Mouse (Mus musculus): ENCODE measurements around the gene Hp1bp3.

Hp1bp3 gene

DNA sequence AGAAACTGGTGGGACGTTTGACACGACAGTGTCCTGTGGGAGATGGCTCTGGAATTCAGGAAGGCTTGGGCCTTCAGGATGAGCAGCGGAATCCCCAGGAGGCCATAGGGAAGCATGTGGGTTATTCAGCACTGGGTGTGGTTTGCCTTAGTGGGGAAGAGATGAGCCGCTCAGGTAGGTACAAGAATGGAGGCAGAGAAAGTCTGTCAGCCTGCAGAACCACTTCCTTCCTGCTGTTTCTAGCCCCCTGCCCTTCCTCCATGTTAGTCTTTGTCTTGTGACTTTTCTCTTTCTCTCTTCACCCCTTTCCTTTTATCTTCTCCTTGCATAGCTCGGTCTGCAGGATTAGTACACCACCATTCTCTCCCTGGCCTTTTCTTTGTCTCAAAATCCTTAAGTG is 6.3 kb downstream of the Hp1bp3 start:
- DNase-seq (ENCODE audit: low spot score), result no peak

GRCm38 (mm10) chr4:138223623-138224022 is 7.5 kb downstream of the Hp1bp3 start:
- no peak for DNase-seq (ENCODE audit: low spot score)

- DNase-seq (ENCODE audit: low spot score), result no peak
Observed at GRCm38 (mm10) chr4:138246756-138247665, 30.9 kb downstream of the Hp1bp3 start.

DNA sequence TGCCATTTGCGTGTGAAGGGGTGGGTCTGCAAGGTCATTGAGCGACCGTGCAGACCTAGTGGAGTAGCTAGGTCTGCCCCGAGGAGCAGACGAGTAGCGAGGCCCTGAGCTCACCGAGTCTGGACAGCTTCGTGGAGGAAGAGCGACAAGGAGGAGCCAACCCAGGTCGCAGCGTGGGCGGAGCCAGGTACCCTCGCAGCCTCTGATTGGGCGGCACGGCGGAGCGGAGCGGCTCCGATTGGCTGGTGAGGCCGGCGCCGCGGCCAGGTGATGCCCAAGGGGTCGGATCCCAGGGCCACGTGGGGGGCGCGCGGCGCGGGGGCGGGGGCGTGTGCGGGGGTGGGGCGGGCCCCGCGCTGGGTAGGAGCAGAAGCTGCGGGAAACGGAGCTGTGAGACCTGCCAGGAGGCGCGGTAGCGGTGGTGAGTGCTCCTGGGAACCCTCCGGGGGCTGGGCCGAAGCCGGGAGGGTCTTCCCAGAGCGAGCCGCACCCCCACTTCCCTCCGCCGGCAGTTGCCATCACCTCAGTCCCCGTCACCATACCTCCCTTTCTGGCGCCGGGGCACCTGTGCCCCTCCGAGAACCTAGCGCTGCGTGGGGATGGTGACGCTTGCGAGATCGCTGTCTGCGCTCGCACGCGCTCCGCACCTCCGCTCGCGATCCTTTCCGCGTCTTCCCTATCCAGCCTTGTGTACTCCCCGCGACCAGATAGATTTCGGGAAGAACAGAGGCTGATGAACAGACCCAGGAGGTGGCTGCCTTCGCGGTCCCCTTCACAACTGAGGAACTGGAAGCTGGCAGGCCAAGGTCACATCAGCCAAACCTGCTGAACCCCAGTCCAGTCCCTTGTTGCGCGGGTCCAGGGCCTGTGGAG is 34.2 kb downstream of the Hp1bp3 start, which contains the start of the genes Sh2d5 and Kif17:
Gene Sh2d5 (plus strand): TSS at position 316 of the 873 bp plus-strand sequence.
Gene Kif17 (plus strand): TSS at position 348 of the 873 bp plus-strand sequence.
- peak; percentile 84 for DNase-seq (ENCODE audit: low spot score)

- DNase-seq (ENCODE audit: low spot score), result peak; percentile 62
Observed at GRCm38 (mm10) chr4:138251819-138252218, 35.7 kb downstream of the Hp1bp3 start.

GRCm38 (mm10) chr4:138252231-138252630 is 36.1 kb downstream of the Hp1bp3 start:
- no peak for DNase-seq (ENCODE audit: low spot score)

DNA sequence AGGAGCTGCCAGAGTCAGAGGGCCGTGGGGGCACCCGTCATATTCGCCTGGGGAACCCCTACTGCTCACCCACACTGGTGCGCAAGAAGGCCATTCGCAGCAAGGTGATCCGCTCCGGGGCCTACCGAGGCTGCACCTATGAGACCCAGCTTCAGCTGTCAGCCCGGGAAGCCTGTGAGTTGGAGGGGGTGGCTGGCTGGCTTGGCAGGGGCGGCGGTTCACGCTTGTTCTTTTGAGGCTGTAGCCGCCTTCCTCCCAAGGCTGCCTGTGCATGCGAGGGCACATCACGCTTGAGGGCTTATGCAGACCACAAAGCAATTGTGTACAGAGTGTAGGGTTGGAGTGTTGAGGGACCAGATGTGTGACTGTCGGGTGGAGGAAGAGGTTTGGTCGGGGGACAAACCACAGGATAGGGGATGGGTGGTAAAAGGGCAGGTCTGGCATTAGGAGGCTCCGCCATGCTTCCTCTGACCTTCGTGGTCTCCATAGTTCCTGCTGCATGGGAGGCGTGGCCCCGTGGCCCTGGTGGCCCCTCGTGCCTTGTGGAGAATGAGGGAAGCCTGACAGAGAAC is 41.1 kb downstream of the Hp1bp3 start:
- no peak for DNase-seq (ENCODE audit: low spot score)

DNA sequence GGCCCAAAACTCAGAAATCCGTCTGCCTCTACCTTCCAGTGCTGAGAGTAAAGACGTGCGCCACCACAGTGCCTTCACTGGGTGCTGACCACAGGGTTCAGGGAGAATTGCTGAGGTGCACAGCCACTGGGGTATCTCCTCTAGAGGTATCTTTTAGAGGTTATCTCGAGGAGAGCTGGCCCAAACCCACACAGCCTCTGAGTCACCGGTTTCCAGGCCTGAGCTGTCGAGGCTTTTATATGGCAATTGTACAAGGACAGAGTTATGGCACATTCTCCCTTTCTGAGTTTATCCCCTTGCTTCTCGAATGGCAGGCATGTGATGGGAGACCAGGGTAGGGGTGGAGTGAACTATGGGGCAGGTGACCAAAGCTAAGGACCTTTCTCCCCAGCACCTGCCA is 42.6 kb downstream of the Hp1bp3 start:
- DNase-seq (ENCODE audit: low spot score), result no peak

DNA sequence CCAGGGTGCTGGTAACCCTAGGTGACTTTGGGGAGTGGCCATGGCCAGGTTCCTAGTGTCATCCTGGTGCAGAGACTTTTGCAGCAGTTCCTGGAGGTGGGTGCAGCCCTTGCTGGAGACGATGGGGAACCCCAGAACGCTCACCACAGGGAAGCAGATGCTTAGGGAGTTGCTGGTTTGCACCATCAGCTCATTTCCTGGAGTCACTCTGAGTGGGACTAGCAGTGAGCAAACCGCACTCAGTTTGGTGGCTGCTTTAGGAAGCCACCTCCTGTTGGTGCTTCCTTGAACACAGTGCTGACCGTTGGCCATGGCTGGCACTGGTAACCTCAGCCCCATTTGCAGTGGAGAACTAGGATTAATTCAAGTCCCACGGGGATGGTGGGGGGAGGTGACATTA is 43.4 kb downstream of the Hp1bp3 start:
- no peak for DNase-seq (ENCODE audit: low spot score)

DNA sequence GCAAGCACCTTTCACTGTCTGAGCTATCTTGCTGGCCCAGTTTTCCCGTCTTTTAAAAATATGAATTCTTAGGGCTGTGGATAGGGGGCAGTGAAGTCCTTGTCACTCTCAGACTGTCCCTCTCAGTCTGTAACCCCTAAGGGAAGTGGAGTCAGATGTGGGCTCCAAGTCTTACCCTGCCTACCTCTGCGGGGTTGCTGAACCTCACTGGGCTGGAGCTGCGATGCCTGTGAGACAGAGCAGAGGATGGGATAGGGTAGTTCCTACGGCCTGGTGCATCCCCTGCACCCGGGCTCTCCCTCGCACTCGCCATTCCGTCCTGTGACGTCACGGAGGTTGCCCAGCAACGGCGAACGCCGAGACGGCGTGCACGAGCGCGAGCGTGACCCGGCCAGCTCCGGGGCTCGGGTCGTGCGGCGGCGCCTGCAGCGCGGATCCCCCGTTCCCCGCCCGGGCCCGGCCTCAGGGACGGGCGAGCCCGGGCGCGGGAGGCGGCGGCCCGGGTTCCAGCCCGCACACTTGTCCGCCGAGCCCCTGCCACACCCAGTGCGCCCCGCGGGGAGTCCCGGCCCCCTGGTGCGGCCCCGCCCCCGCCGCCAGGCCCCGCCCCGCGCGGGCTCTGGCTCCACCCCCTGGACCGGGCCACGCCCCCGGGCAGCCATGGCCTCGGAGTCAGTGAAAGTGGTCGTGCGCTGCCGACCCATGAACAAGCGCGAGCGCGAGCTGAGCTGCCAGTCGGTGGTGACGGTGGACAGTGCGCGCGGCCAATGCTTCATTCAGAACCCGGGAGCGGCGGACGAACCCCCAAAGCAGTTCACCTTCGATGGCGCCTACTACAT is 46.0 kb downstream of the Hp1bp3 start:
- DNase-seq (ENCODE audit: low spot score), result peak; percentile 96

GRCm38 (mm10) chr4:138267869-138268268 is 51.8 kb downstream of the Hp1bp3 start:
- DNase-seq (ENCODE audit: low spot score), result no peak

- DNase-seq (ENCODE audit: low spot score), result no peak
Observed at GRCm38 (mm10) chr4:138272011-138272997, 56.2 kb downstream of the Hp1bp3 start.

GRCm38 (mm10) chr4:138278346-138278745 is 62.2 kb downstream of the Hp1bp3 start:
- no peak for DNase-seq (ENCODE audit: low spot score)

GRCm38 (mm10) chr4:138282834-138283233 is 66.7 kb downstream of the Hp1bp3 start:
- DNase-seq (ENCODE audit: low spot score), result peak; percentile 67

- DNase-seq (ENCODE audit: low spot score), result no peak
Observed at GRCm38 (mm10) chr4:138286411-138286810, 70.3 kb downstream of the Hp1bp3 start.

GRCm38 (mm10) chr4:138288691-138289090 is 72.6 kb downstream of the Hp1bp3 start:
- no peak for DNase-seq (ENCODE audit: low spot score)

GRCm38 (mm10) chr4:138292028-138292427 is 75.9 kb downstream of the Hp1bp3 start:
- DNase-seq (ENCODE audit: low spot score), result no peak

- no peak for DNase-seq (ENCODE audit: low spot score)
Observed at GRCm38 (mm10) chr4:138293261-138293948, 77.3 kb downstream of the Hp1bp3 start.

DNA sequence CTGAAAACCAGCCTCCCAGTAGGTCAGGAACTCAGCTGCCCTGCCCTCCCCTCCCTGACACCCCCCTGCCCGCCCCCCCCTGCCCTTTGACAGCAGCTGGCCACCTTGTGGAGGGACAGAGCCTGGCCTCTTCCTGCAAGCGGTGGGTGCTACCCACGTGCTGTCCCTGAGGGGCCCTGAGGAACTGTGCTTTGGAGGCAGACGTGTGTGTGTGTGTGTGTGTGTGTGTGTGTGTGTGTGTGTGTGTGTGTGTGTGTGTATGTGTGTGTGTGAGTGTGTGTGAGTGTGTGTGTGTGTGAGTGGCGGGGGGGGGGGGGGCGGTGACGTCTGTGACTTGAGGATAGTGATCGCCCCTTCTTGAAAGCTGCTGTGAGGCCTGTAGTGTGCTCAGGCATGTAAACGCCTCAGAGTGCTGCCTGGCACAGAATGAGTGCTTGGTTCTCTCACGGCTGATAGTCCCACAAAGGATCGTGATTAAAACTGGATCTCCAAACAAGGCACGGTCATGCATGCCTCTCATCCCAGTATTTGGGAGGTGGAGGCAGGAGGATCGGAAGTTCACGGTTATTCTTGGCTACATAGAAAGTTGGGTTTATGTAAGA is 78.0 kb downstream of the Hp1bp3 start:
- DNase-seq (ENCODE audit: low spot score), result no peak

All from testis, postnatal 10 days (tissue).